Mouse (Mus musculus): ENCODE measurements around the gene Rhbdf1. TPM values are rescaled to one million over a fixed set of nuclear protein-coding genes. Genes with fewer than 3 reads are reported as not detected.

The Rhbdf1 gene
- polyA plus RNA-seq, 1 experiment from 2014 or later: 6.4 TPM

- DNase-seq: no peak
- Histone ChIP-seq H3K4me2 (ENCODE audit: low read depth, low read length) (no peak overlapping the region), H3K27me3 (ENCODE audit: insufficient read depth, low read length) (no peaks in the 10 kb centered on the region), H3K36me3 (replicated peaks; ENCODE audit: insufficient read depth, low read length) (no peaks in the 10 kb centered on the region), H3K9ac (replicated peaks) (no peak overlapping the region), H3K9me3 (ENCODE audit: low read length) (no peaks in the 10 kb centered on the region), H3K4me1 (ENCODE audit: insufficient read depth) (no peaks in the 10 kb centered on the region), H3K27ac (ENCODE audit: low read depth) (no peak overlapping the region), H3K4me3 (ENCODE audit: low read depth, low read length) (no peak overlapping the region)
- no peak for ATAC-seq
- 80% methylated on average over 10 of the region's 10 CpGs for WGBS (ENCODE audit: insufficient replicate concordance)
- TF ChIP-seq EP300 (IDR thresholded peaks at IDR 0.05; ENCODE audit: low read depth): no peak
- TF ChIP-seq CTCF (IDR thresholded peaks at IDR 0.05; ENCODE audit: low read depth): no peak
Observed at GRCm38 (mm10) chr11:32193156-32193555, 28.9 kb downstream of the Rhbdf1 start.

- Histone ChIP-seq H3K4me1 (ENCODE audit: insufficient read depth) (no peaks in the 10 kb centered on the region), H3K9ac (replicated peaks) (no peak overlapping the region), H3K36me3 (replicated peaks; ENCODE audit: insufficient read depth, low read length) (no peaks in the 10 kb centered on the region), H3K4me3 (ENCODE audit: low read depth, low read length) (no peak overlapping the region), H3K27ac (ENCODE audit: low read depth) (no peak overlapping the region), H3K4me2 (ENCODE audit: low read depth, low read length) (no peak overlapping the region), H3K27me3 (ENCODE audit: insufficient read depth, low read length) (no peaks in the 10 kb centered on the region), H3K9me3 (ENCODE audit: low read length) (no peaks in the 10 kb centered on the region)
- WGBS (ENCODE audit: insufficient replicate concordance): 84% methylated on average over 13 of the region's 13 CpGs
- ATAC-seq (no peak), DNase-seq (no peak)
- TF ChIP-seq EP300 (IDR thresholded peaks at IDR 0.05; ENCODE audit: low read depth) (no peak), CTCF (IDR thresholded peaks at IDR 0.05; ENCODE audit: low read depth) (no peak)
Observed at GRCm38 (mm10) chr11:32190603-32191110, 31.4 kb downstream of the Rhbdf1 start.

- Histone ChIP-seq H3K4me3 (ENCODE audit: low read depth, low read length) (no peak overlapping the region), H3K27me3 (ENCODE audit: insufficient read depth, low read length) (no peaks in the 10 kb centered on the region), H3K4me2 (ENCODE audit: low read depth, low read length) (no peak overlapping the region), H3K9me3 (ENCODE audit: low read length) (no peaks in the 10 kb centered on the region), H3K36me3 (replicated peaks; ENCODE audit: insufficient read depth, low read length) (no peaks in the 10 kb centered on the region), H3K27ac (ENCODE audit: low read depth) (no peak overlapping the region), H3K9ac (replicated peaks) (no peak overlapping the region), H3K4me1 (ENCODE audit: insufficient read depth) (no peaks in the 10 kb centered on the region)
- DNase-seq (no peak), ATAC-seq (no peak)
- 85% methylated on average over 9 of the region's 9 CpGs for WGBS (ENCODE audit: insufficient replicate concordance)
- no peak for TF ChIP-seq EP300 (IDR thresholded peaks at IDR 0.05; ENCODE audit: low read depth)
- TF ChIP-seq CTCF (IDR thresholded peaks at IDR 0.05; ENCODE audit: low read depth): no peak
Observed at GRCm38 (mm10) chr11:32190119-32190518, 32.0 kb downstream of the Rhbdf1 start.

GRCm38 (mm10) chr11:32189434-32189833 is 32.7 kb downstream of the Rhbdf1 start:
- no peak for TF ChIP-seq CTCF (IDR thresholded peaks at IDR 0.05; ENCODE audit: low read depth)
- TF ChIP-seq EP300 (IDR thresholded peaks at IDR 0.05; ENCODE audit: low read depth): no peak
- no peak for ATAC-seq
- no peaks in the 10 kb centered on the region for H3K9me3 ChIP-seq (ENCODE audit: low read length)
- DNase-seq: peak; percentile 7
- no peaks in the 10 kb centered on the region for H3K4me1 ChIP-seq (ENCODE audit: insufficient read depth)
- no peaks in the 10 kb centered on the region for H3K36me3 ChIP-seq (replicated peaks; ENCODE audit: insufficient read depth, low read length)
- H3K27ac ChIP-seq (ENCODE audit: low read depth): no peak overlapping the region
- WGBS (ENCODE audit: insufficient replicate concordance): 80% methylated on average over 5 of the region's 5 CpGs
- H3K27me3 ChIP-seq (ENCODE audit: insufficient read depth, low read length): no peaks in the 10 kb centered on the region
- no peak overlapping the region for H3K9ac ChIP-seq (replicated peaks)
- H3K4me2 ChIP-seq (ENCODE audit: low read depth, low read length): no peak overlapping the region
- no peak overlapping the region for H3K4me3 ChIP-seq (ENCODE audit: low read depth, low read length)

- Histone ChIP-seq H3K27me3 (ENCODE audit: insufficient read depth, low read length) (no peaks in the 10 kb centered on the region), H3K9me3 (ENCODE audit: low read length) (no peaks in the 10 kb centered on the region), H3K9ac (replicated peaks) (no peak overlapping the region), H3K4me1 (ENCODE audit: insufficient read depth) (no peaks in the 10 kb centered on the region), H3K4me3 (ENCODE audit: low read depth, low read length) (no peak overlapping the region), H3K36me3 (replicated peaks; ENCODE audit: insufficient read depth, low read length) (no peaks in the 10 kb centered on the region), H3K27ac (ENCODE audit: low read depth) (no peak overlapping the region), H3K4me2 (ENCODE audit: low read depth, low read length) (no peak overlapping the region)
- no peak for DNase-seq
- TF ChIP-seq CTCF (IDR thresholded peaks at IDR 0.05; ENCODE audit: low read depth): no peak
- no peak for TF ChIP-seq EP300 (IDR thresholded peaks at IDR 0.05; ENCODE audit: low read depth)
- ATAC-seq: no peak
- 83% methylated on average over 12 of the region's 12 CpGs for WGBS (ENCODE audit: insufficient replicate concordance)
Observed at GRCm38 (mm10) chr11:32188881-32189280, 33.2 kb downstream of the Rhbdf1 start.

- H3K27me3 ChIP-seq (ENCODE audit: insufficient read depth, low read length): no peaks in the 10 kb centered on the region
- no peak overlapping the region for H3K4me2 ChIP-seq (ENCODE audit: low read depth, low read length)
- H3K36me3 ChIP-seq (replicated peaks; ENCODE audit: insufficient read depth, low read length): no peaks in the 10 kb centered on the region
- no peak for ATAC-seq
- H3K27ac ChIP-seq (ENCODE audit: low read depth): no peak overlapping the region
- H3K4me1 ChIP-seq (ENCODE audit: insufficient read depth): no peaks in the 10 kb centered on the region
- no peak overlapping the region for H3K4me3 ChIP-seq (ENCODE audit: low read depth, low read length)
- H3K9ac ChIP-seq (replicated peaks): no peak overlapping the region
- 80% methylated on average over 4 of the region's 4 CpGs for WGBS (ENCODE audit: insufficient replicate concordance)
- peak; percentile 10 for DNase-seq
- TF ChIP-seq CTCF (IDR thresholded peaks at IDR 0.05; ENCODE audit: low read depth): peak; percentile 47
- no peak for TF ChIP-seq EP300 (IDR thresholded peaks at IDR 0.05; ENCODE audit: low read depth)
- H3K9me3 ChIP-seq (ENCODE audit: low read length): no peaks in the 10 kb centered on the region
Observed at GRCm38 (mm10) chr11:32187256-32187655, 34.8 kb downstream of the Rhbdf1 start.

- WGBS (ENCODE audit: insufficient replicate concordance): 71% methylated on average over 3 of the region's 3 CpGs
- no peaks in the 10 kb centered on the region for H3K4me1 ChIP-seq (ENCODE audit: insufficient read depth)
Observed at GRCm38 (mm10) chr11:32186031-32186430, 36.1 kb downstream of the Rhbdf1 start.

More at GRCm38 (mm10) chr11:32186031-32186430, 36.1 kb downstream of the Rhbdf1 start:
- Histone ChIP-seq H3K27ac (ENCODE audit: low read depth) (no peak overlapping the region), H3K27me3 (ENCODE audit: insufficient read depth, low read length) (no peaks in the 10 kb centered on the region), H3K4me3 (ENCODE audit: low read depth, low read length) (no peak overlapping the region), H3K9ac (replicated peaks) (no peak overlapping the region), H3K4me2 (ENCODE audit: low read depth, low read length) (no peak overlapping the region), H3K9me3 (ENCODE audit: low read length) (no peaks in the 10 kb centered on the region), H3K36me3 (replicated peaks; ENCODE audit: insufficient read depth, low read length) (no peaks in the 10 kb centered on the region)
- DNase-seq (no peak), ATAC-seq (no peak)
- TF ChIP-seq EP300 (IDR thresholded peaks at IDR 0.05; ENCODE audit: low read depth): no peak
- TF ChIP-seq CTCF (IDR thresholded peaks at IDR 0.05; ENCODE audit: low read depth): no peak

All from liver, postnatal 0 days (tissue).